Mouse (Mus musculus) mesoderm, embryonic 11.5 days (tissue): ENCODE results near the gene Best2.

Experiments used
- DNase-seq: peaks from one replicate; pipeline ENCODE4 v3.0.0-alpha.2; 2012; ENCODE audit warnings: low read depth, low spot score

Best2 gene

DNA sequence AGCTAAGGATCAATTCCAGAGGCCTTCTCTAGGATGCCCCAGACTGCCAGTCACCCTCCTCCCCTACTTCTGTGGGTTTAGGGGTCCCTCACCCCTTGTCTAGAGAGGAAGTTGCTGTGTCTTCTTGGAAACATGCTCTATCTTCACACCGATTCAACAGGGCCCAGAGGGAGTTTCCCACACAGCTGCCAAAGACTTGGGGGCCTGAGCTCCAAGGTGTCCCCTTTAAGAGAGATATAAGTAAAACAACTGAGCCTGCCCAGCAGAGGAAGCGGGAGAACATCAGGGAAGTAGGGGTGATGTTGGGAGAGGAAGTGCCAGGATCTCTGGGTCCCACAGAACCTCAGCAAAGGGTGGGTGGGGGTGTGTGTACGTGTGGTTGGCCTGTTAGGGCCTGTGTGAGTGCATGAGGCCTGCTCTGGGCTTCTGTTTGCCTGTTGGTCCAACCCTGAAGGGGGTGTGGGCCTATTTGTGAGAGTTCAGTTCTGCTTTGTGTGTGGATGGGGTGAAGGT is 31.8 kb downstream of the Best2 start:
- DNase-seq = no peak

DNA sequence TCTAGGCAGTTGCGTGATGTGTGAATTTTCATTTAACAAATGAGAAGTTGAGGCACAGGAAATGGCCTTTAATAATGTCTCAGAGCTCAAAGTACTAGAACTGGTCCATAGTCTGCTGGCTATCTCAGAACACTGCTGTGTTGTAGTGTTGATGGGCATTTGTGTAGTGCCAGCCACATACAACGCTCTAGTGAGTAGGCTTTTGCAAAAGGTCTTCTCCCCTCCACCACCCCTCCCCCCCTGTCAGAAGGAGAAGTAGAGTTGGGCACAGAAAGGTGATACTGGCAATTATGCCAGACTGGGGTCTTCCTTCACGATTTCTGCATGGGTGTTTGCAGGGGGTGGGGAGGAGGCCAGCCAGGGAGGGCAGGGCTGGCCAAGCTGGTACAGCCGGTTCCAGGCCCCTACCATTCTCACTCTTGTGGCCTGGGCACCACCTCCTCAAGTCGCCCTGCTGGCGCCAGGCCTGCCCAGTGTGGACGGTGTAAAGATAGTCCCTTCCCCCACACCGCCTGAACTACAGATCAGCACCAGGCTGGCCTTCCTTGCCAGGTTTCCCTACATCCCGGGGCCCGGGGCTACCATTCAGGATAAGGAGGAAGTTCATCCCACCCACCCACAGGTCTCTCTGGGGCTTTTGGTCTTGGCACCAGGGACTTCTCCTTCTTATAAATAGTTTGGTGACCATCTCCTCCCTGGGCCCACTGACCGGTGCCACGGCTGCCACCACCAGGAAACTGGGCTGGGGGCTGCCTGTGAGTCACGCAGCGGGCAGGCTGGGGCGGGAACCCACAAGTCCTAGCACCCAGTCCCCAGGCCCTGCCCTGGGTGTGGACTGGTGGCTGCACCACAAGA is 32.5 kb downstream of the Best2 start:
- DNase-seq = no peak

DNA sequence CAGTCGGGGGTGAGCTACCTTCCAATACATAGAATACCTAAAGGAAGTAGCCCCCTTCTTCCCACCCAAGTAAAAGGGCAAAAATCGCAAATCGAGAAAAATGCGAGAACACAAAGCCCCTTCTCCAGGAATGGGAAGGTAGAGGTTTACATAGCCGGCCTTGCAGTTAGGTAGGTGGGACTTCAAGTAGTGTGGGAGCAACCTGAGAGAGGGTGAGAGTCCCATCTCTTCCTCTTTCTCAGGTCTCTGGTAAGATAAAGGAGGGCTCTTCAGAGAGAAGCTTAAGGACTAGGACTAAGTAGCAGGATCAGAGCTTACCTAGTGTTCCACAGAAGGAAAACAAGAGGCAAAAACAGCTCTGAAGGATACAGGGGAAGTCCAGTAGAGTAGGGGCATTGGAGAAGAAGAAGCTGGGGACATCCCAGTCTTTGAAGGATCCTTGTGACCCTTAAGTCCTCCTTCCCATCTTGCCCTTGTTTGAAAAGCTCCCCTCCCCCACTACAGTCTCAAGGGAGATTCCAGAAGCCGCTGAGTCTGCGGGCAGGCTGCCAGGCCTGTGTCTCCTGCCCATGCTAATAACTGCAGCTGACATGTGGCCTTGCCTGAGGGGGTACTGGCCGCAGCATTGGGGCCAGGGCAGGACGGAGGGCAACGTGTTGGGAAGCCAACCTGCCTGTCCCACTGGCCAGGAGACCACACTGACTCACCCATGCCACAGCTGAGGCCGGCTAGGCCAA is 33.5 kb downstream of the Best2 start:
- DNase-seq = no peak

DNA sequence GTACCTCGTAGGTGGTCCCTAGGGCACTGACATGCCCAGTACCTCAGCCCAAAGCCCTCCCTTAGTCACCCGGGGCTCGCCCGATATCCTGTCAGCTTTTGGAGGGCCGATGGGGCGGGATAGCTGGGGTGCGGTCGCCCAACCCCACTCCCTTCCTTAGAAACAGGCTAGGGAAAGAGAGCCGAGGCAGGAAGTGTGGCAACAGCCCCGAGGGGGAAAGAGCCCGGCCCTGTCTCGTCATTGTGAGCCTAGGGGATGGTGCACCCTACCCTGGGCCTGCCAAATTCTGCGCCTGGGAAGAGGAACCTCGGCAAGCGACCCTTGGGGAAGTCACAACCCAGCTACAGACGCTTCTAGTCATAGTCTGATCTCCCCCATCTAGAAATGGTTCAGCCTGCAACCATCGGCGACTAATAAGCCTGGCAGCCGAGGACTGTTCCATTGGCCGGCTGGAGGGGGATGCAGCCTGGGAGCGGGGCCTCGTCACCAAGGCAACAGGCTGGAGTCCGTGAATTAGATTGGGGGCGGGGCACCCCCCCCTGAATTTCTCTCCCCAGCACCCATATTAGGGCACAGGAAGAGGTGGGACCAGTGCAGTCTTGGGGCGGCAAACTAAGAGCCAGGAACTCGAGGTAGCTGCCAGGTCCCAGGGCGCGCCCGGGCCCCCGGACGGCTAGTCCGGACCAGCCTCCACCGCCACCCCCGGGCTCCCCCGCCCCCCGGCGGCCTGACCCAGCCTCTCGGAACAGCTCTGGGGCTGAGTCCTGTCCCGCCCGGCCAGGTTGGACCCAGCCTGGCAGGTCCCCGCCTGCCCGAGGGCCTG is 34.5 kb downstream of the Best2 start:
- peak; percentile 92 for DNase-seq

DNA sequence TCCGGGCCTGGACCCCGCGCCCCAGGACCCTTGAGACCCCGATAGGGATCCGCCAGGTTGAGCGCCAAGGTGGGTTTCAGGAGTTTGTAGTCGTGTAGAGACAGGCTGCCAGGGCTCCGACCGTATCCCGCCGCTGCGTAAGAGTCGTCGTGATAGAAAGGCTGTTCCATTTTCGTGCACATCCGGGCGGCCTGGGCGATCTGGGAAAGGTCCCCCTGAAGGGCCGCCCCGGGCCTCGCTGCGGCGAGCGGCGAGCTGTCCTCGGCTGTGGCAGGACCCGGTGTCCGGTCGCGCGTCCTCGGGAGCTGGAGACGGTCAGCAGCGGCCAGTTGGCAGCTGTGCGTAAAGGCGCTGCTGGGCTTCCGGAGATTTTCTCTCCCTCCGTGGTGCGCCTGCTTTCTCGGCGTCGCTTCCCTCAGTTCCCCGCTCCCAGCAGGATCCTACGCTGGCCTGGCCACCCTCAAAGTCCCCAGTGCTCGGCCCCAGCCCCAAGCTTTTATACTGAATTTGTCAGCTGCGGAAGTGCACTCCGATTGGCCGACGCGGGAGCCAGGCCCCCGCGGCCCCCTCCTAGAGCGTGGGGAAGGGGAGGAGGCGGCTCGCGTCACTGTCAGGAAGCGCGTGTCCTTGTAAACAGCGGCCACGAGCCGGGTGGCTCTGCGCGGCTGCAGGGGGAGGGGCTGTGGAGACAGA is 35.9 kb downstream of the Best2 start, which contains the start of gene Junb:
TSS of gene Junb (minus strand) at position 471 of the 693 bp plus-strand sequence.
- peak; percentile 89 for DNase-seq

DNA sequence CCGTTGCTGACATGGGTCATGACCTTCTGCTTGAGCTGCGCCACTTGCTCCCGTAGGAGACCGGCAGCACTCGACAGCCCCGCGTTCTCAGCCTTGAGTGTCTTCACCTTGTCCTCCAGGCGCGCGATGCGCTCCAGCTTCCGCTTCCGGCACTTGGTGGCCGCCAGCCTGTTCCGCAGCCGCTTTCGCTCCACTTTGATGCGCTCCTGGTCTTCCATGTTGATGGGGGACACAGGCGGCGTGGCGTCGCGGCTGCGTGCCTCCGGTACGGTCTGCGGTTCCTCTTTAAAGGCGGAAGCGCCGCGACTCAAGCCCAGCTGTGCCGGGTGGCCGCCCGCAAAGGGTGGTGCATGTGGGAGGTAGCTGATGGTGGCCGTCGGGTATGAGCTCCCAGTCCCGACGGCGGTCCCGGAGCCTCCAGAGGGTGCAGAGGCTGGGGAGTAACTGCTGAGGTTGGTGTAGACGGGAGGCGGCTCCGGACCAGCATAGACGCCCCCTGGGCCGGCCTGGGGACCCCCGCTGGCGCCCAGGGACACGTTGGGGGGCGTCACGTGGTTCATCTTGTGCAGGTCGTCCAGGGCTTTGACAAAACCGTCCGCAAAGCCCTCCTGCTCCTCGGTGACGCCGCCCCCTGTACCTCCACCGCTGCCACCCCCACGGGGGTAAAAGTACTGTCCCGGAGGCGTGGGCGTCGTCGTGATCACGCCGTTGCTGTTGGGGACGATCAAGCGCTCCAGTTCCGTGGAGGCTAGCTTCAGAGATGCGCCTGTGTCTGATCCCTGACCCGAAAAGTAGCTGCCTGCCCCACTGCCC is 36.7 kb downstream of the Best2 start:
- no peak for DNase-seq

DNA sequence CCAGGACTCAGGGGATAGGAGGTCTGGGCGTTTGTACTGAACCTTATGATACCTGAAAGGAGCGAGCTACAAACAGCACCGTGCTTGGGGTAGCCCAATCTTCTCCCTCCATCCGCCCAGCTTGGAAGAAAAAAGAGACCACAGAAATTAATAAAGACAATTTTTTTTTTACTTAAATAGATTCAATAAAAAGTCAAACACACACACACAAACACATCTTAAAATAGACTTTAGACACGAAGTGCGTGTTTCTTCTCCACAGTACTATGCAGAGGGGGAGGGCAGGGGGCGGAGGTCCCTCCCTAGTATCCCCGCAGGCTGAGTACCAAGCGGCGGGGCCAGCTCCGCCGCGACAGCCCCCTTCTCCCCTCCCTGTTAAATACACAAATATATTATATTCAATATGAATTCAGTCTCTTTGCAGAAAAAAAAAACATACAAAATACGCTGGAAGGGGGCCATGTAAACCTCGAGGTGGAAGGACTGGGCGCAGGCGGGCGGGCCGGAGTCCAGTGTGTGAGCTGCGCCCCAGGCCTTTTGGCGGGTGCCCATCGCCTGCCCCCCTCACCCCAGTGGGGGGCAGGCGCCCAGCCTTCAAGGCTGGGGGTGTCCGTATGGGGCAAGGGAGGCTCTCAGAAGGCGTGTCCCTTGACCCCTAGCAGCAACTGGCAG is 37.4 kb downstream of the Best2 start:
- no peak for DNase-seq

DNA sequence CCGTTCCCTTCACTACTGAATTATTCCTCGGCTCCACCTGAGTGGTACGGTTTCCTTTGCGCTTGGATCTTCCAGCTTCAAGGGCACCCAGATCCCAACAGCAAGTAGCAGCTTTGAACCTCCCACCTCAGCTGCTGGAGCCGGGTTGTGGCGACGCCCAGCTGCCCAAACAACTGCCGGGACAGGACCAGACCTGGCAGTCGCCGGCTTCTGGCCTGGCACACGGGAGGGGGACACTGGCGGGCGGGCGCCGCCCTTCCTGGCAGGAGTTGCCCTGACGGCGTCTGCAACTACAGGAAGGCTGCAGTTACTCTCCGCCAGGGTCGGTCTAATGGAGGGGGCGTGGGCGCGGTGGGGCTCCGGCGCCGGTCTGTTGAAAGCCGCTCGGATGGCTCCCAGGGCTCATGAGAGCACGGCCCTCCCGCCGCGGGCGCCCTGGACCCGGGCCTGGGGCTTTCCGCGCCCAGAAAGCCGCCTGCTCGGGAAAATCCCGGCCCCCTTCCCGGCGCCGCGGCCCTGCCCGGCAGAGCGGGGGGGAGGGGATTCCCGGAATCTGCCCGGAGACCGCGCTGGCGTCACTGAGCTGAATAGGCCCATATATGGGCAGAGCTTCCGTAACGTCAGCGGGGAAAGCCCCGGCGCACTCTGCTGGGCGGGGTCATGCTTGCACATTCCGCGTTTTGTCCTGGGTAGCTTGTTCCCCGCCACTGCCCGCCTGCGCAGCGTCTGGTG is 38.1 kb downstream of the Best2 start:
- peak; percentile 96 for DNase-seq

DNA sequence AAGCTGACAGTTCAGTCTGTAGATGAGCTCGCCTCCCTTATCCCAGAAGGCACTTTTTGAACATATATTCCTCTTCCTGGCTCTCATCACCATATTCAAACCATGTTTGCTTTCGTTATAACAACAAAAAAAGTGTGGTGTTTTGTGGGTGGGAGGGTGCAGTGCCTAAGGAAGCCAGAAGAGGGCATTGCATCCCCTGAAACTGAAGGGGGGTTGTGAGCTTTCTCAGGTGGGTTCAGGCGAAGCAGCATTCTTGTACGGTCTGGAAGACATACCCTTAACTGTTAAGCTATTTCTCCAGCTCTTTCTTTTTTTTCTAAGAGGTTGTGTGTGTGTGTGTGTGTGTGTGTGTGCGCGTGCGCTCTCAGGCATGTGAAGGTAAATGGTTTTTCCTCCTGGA is 38.9 kb downstream of the Best2 start:
- DNase-seq = peak; percentile 72

DNA sequence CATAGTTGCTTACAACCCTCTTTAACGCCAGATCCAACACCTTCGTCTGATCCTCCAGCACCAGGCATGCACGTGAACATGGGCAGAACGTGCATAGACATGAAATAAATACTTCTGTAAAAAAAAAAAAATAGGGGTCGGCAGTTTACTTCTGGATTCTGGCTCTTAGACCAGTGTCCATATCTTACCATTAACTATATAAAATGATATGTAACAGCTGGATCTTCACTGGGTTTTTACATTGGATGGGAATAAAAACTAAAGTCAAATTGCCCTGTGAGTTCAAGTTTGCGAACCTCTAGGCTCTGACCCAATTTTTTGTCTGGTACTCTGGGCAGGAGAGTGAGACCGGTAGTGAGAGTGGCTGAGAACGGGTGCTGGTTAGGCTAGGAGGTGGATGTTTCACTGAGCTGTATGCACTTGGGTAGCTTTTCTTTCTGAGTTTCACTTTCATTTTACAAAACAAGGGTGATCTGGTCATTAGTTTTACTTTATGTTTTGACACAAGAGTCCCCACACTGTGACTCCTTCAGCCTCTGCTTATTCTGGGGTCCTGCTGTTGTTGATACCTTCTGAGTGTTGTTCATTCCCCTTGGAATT is 39.7 kb downstream of the Best2 start:
- DNase-seq = no peak

DNA sequence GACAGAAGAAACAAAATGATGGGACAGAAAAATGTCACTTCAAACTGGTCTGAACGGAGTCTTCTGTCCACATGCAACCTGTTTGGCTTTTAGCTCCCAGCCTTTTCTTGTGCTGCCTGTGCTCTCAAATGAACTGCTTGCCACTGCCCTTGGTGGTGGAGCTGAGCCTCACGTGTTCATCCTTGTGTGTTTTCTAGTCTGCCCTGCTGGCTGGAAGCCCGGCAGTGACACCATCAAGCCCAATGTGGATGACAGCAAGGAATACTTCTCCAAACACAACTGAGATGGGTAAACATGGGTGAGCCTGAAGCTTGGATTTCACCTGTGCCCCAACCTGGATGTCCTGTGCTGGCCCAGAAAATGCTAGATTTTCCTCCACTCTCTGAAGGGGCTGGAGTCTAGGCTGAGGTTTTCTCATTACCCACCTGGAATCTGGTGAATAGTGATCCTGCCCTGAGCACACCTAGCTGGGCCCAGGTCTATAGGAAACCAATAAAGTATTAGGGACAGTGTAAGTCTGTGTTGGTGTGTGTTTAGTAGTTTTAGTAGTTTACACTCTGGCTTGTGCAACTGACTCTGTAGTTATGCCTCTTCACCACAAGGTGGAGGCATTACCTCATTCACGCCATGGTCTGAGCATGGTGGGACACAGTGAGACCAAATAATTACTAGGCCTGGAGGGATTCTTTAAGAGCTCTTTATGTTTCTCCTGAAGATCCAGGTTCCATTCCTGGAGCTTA is 40.4 kb downstream of the Best2 start:
- peak; percentile 74 for DNase-seq

DNA sequence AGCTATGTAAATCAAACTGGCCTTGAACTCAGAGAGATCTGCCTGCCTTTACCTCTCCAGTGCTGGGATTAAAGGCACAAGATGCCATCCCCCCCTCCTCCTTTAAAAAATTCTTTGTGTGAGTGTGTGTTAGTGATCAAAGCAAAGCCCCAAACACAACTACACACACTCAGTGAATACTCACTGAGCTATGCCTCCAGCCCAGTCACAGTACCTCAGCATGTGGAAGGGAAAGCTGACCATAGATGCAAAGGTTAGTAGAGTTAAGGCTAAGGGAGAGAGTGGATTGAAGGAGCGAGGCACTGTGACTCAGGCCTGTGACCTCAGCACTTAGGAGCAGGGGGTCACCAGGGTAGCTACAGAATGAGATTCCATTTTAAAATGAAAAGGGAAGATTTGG is 41.3 kb downstream of the Best2 start:
- no peak for DNase-seq

DNA sequence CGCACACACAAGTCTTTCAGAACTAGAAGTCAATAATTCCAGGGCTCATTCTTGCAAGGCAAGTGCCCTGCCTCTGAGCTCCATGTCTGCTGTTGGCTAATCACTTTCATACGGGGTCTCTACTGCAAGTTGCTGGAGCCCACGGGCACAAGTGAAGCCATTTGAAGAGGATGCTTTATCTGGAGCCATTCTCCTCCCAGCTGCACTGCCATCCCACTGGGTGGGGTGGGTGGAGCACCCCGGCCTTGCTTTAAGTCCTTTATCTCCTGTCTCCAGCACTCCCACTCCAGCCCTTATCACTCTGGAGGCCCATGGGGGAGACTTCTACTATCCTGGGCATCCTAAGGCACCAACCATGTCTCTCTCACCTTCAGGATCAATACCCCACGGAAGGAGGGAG is 43.4 kb downstream of the Best2 start:
- no peak for DNase-seq

DNA sequence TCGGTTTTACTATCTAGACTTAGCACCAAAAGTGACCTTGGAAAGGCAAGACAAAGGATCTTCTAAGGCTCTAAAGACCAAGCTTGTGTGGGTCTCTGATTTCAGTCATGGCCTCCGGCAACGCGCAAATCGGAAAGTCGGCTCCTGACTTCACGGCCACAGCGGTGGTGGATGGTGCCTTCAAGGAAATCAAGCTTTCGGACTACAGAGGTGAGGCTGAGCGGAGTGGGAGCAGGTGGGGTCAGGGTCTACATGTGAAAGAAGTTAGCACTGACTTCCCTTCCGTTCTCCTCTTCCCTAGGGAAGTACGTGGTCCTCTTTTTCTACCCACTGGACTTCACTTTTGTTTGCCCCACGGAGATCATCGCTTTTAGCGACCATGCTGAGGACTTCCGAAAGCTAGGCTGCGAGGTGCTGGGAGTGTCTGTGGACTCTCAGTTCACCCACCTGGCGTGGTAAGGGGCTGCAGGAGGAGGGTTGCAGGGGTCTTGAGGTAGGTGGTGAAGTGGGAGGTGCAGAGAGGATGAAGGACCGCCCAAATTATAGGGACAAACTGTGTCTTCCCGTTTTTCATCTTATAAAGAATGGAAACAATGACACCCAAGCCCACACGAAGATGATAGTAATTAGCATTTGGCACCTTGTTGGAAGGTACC is 44.1 kb downstream of the Best2 start:
- DNase-seq = no peak

DNA sequence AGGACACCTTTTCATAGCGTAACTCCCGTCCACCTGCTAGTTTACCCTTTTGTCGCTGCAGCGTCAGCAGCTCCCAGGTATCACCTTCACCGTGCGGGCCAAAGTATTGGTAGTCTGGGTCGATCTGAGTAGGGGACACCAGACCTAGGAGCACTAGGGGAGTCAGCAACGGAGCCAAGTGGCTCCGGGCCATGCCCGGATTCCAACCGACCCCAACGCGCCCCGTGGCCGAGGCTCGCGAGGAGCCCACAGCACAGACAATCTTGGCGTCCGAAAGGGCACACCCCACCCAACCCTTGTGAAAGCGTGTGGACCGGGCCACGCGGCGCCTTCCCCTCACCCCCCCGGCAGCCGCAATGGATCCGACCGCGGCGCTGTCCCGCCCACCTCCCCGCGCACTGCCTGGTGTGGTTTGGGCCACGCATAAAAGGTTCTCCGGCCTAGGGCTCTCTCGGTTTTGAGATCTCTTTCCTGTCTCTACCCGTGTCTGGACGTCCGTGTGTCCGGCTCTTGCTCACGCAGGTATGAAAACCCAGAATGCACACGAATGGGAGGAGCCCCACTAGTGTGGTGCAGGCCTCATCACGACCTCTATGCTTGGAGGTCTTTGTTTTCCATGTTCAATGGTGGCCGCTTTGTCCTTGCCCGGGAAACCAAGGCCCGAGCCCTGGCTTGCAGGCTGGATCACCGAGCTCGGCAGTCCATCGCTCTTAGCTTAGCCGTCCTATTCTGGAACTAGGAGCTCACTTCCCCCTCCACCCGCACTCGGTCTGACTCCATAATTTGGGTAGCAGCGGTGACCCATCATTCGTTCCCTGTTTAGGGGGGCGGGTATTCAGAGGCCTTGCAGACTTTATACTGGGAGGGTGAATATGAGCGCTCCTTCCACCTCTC is 44.8 kb downstream of the Best2 start, which contains the start of the genes Gm49661, Prdx2 and Rnaseh2a:
TSS of gene Gm49661 (minus strand) at position 193 of the 894 bp plus-strand sequence.
TSS of gene Prdx2 (plus strand) at position 347 of the 894 bp plus-strand sequence.
TSS of gene Rnaseh2a (minus strand) at position 527 of the 894 bp plus-strand sequence.
- peak; percentile 77 for DNase-seq

DNA sequence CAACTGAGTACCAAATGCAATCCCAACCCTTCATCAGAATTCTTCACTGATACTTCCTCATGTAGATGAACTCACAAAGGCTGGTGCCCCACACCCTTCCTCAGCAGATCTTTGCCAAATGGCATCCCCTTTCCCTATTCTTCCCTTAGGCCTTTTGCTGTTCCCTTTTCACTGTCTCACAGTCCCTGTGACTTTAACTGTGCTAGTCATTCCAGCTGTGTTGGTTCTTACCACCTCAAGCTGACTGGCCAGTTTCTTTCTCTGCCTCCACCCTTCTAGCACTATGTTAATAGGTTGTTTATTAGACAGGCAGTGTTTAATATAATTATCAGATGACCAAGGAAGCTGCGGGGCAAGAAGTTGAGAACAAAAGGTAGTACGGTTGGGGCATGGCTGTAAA is 45.7 kb downstream of the Best2 start:
- DNase-seq = no peak
